Mouse (Mus musculus) liver, adult 2 months (tissue): ENCODE data around the gene Oaz1. TPM values are rescaled to one million over a fixed set of nuclear protein-coding genes. Genes with fewer than 3 reads are reported as not detected.

Experiments used
- DNase-seq: peaks from one replicate; pipeline ENCODE4 v3.0.0-alpha.2; 2011; ENCODE audit warnings: low read depth, low spot score; ENCODE audit errors: extremely low read depth
- H3K27ac ChIP-seq: fragments of 200-500 bp; replicated peaks from 2 replicates; pipeline ENCODE4 v1.5.1; 2012; ENCODE audit warnings: low read depth, mild to moderate bottlenecking, control low read depth, inconsistent platforms, low read length; ENCODE audit not compliant: insufficient read depth
- H3K27me3 ChIP-seq: fragments of 200-500 bp; 2 replicates; pipeline ENCODE4 v1.6.1; 2012; ENCODE audit warnings: mild to moderate bottlenecking, moderate library complexity, low read length, inconsistent platforms; ENCODE audit not compliant: control insufficient read depth, insufficient read depth
- H3K36me3 ChIP-seq: fragments of 200-500 bp; 2 replicates; pipeline ENCODE4 v1.6.1; 2012; ENCODE audit warnings: low read length, inconsistent platforms; ENCODE audit not compliant: control insufficient read depth, insufficient read depth
- H3K4me1 ChIP-seq: fragments of 200-500 bp; 2 replicates; pipeline ENCODE4 v1.6.1; 2011; ENCODE audit warnings: low read length; ENCODE audit not compliant: control insufficient read depth, insufficient read depth
- H3K4me3 ChIP-seq: fragments of 200-500 bp; 2 replicates; pipeline ENCODE4 v1.5.1; 2011; ENCODE audit warnings: low read depth, mild to moderate bottlenecking, control low read depth, low read length, moderate library complexity; ENCODE audit not compliant: insufficient read depth
- H3K79me2 ChIP-seq: fragments of 200-500 bp; 2 replicates; pipeline ENCODE4 v1.6.1; 2012; ENCODE audit warnings: inconsistent platforms, mild to moderate bottlenecking, low read length, moderate library complexity; ENCODE audit not compliant: control insufficient read depth, insufficient read depth
- H3K9ac ChIP-seq: fragments of 200-500 bp; 2 replicates; pipeline ENCODE4 v1.6.1; 2012; ENCODE audit warnings: low read depth, mild to moderate bottlenecking, control low read depth, inconsistent platforms, low read length
- CTCF ChIP-seq: fragments of 200-500 bp; IDR thresholded peaks from 2 replicates; pipeline ENCODE4 v1.5.1; 2011; ENCODE audit warnings: low read depth, low read length, control low read depth
- POLR2A ChIP-seq: fragments of 200-500 bp; IDR thresholded peaks from 2 replicates; pipeline ENCODE4 v1.6.1; 2011; ENCODE audit warnings: low read length, control low read depth; ENCODE audit not compliant: insufficient read depth; ENCODE audit errors: extremely low read depth
- WGBS: fragments of 180-500 bp; shearing (Covaris S2); methylation state at CpG from one replicate; pipeline ENCODE4 v1.1.7; 2018; 5-methylcytosine and 5-hydroxymethylcytosine counted together
- polyA plus RNA-seq: library from polyadenylated mRNA; depleted of rRNA; stranded (reverse); fragments of >200 nt; gene quantifications from 2 replicates; pipeline ENCODE4 v1.2.3, GENCODE M21; 2012
- total RNA-seq: library from RNA; depleted of rRNA; stranded (reverse); fragments of >200 nt; gene quantifications from 2 replicates; pipeline ENCODE4 v1.2.3, GENCODE M21; 2014

The Oaz1 gene
- total and polyA plus RNA-seq, 2 experiments: 527 to 1,187 TPM

DNA sequence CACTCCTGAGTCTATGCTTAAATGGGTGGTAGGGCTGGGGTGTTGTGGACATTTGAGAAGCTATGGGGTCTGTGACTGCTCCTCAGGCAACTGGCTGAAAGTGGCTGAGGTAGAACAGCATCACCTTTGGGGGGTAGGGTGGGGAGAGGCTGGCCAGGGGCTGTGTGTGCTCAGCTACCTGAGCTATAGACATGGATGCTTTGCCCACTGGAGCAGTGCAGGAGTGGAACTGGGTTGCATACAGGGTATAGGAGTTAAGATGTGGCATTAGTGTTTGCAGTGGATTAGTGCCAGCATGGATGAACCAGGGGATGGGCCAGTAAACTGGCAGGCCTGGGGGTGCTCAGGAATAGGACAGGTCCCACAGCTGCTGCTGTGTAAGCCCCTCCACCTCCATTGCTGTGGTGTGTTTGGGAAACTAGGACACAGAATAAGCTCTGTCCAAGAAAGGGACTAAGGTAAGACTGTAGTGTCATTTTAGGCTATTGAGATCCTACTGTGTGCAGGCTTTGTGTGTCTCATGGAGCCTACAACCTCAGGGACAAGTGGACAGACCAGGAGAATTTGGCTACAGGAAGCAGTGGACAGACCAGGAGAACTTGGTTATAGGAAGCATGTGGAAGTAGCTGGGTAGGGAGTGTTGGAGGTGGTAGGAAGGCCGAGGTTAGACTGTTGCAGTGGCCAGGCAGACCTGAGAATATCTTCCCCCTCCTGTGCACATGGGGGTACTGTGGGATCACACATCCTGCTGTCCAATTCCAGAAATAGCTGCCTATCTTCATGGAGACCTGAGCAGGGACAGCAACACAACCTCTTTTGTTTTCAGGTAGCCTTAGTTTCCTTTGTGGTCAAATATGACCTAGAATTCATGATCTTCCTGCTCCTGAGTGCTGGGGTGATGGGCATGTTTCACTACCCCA, 3.2 kb downstream of the Oaz1 start:
- Histone ChIP-seq H3K36me3 (peaks cover 8% of the 10 kb centered on the region), H3K4me1 (peaks cover 29% of the 10 kb centered on the region), H3K27ac (no peak overlapping the region), H3K4me3 (no peak overlapping the region), H3K27me3 (peaks cover 4% of the 10 kb centered on the region), H3K79me2 (peaks cover 16% of the 10 kb centered on the region; the same call in 1 of the 2 replicates), H3K9ac (peak overlapping the region; percentile 14; the same call in 1 of the 2 replicates)
- 15% methylated on average over 1 of the region's 1 CpGs for WGBS
- DNase-seq: peak; percentile 23
- TF ChIP-seq CTCF: no peak
- TF ChIP-seq POLR2A: no peak

DNA sequence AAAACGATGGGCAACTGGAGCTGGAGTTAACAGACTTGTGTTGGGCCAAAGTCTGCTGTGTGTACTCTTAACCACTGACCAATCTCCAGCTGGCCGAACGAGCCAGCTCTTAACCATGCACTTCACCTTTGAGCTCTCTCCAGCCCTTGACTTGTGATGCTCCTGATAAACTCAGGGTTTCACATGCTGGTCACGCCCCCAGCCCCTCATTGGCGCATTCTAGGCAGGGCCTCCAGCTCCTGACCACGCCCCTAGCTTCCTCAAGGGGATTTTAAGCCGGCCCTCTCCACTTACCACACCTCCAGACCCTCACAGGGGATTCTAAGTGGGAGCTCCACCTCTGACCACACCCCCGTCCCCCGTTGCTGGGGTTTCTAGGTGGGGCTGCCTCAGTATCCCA, 4.7 kb downstream of the Oaz1 start:
- DNase-seq: peak; percentile 96
- Histone ChIP-seq H3K27ac (peak overlapping the region; percentile 37), H3K27me3 (peaks cover 15% of the 10 kb centered on the region), H3K4me1 (peaks cover 27% of the 10 kb centered on the region), H3K79me2 (peaks cover 16% of the 10 kb centered on the region; the same call in 1 of the 2 replicates), H3K4me3 (no peak overlapping the region), H3K9ac (no peak overlapping the region), H3K36me3 (peaks cover 8% of the 10 kb centered on the region)
- TF ChIP-seq POLR2A (no peak), CTCF (no peak)
- 16% methylated on average over 9 of the region's 9 CpGs for WGBS

DNA sequence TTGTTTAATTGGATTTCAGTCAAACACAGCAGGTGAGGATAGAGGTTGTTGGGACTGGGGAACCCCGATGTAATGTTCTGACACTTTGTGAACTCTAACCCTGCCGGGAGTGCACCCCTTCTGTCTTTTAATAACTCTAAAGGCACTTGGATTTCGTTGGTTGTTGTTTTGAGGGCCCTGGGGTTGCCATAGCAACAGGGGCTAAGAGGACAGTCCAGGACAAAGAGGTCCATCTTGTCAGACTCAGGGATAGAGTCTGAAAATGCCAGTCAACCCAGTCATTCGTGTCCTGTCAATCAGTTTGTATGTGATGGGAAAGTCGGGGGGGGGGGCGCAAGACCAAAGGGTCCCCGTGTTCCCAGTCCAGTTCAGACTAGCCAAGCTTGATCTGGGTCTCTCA, 6.4 kb downstream of the Oaz1 start:
- WGBS: 75% methylated on average over 7 of the region's 7 CpGs
- no peak for DNase-seq
- H3K4me1 ChIP-seq: peaks cover 24% of the 10 kb centered on the region

DNA sequence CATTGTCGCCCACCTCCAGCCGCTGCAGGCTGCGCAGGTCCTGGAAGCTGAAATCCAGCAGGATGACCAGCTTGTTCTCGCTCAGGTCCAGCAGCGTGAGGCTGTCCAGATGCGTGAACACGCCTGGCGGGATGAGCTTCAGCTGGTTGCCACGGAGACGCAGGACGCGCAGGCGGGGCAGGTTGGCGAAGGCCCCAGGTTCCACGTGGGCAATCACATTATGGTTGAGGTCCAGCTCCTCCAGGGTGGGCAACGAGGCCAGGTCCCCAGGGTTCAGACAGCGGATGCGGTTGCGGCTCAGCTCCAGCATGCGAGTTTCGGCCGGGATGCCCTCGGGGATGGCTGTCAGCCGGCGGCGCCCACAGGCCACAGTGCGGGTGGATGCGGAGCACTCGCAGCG, 9.2 kb downstream of the Oaz1 start:
- Histone ChIP-seq H3K36me3 (no peaks in the 10 kb centered on the region), H3K27me3 (peaks cover 15% of the 10 kb centered on the region), H3K4me3 (no peak overlapping the region), H3K27ac (no peak overlapping the region), H3K9ac (no peak overlapping the region), H3K4me1 (peaks cover 3% of the 10 kb centered on the region), H3K79me2 (no peaks in the 10 kb centered on the region)
- WGBS: 58% methylated on average over 30 of the region's 30 CpGs
- TF ChIP-seq CTCF: no peak
- no peak for TF ChIP-seq POLR2A
- no peak for DNase-seq

More for the DNA sequence above, 6.4 kb downstream of the Oaz1 start:
- Histone ChIP-seq H3K27ac (no peak overlapping the region), H3K79me2 (peaks cover 4% of the 10 kb centered on the region; the same call in 1 of the 2 replicates), H3K27me3 (peaks cover 15% of the 10 kb centered on the region), H3K4me3 (no peak overlapping the region), H3K9ac (no peak overlapping the region), H3K36me3 (peaks cover 8% of the 10 kb centered on the region)
- no peak for TF ChIP-seq POLR2A
- no peak for TF ChIP-seq CTCF

DNA sequence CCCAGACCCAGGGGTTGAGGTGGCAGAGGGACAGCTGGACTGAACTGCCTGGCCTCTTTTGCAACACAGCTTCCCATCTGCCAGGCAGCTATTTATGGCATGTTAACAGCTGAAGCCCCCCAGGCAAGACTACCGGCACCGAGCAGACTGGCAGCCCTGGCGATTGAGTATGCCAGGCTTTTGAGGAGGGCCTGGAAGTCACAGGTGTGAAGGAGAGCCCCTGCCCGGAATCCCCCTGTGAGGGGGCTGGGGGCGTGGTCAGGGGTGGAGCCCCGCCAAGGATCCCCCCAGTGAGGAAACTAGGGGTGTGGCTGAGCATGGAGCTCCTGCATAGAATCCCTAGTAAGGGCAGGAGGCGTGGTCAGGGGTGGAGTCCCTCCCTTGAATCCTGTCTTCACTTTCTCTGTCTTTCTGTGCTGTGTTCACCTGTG, 10.5 kb downstream of the Oaz1 start:
- Histone ChIP-seq H3K4me1 (no peaks in the 10 kb centered on the region), H3K4me3 (no peak overlapping the region), H3K36me3 (no peaks in the 10 kb centered on the region), H3K79me2 (no peaks in the 10 kb centered on the region), H3K9ac (no peak overlapping the region), H3K27ac (no peak overlapping the region), H3K27me3 (peaks cover 15% of the 10 kb centered on the region)
- WGBS: 58% methylated on average over 7 of the region's 7 CpGs
- no peak for TF ChIP-seq CTCF
- TF ChIP-seq POLR2A: no peak
- no peak for DNase-seq

DNA sequence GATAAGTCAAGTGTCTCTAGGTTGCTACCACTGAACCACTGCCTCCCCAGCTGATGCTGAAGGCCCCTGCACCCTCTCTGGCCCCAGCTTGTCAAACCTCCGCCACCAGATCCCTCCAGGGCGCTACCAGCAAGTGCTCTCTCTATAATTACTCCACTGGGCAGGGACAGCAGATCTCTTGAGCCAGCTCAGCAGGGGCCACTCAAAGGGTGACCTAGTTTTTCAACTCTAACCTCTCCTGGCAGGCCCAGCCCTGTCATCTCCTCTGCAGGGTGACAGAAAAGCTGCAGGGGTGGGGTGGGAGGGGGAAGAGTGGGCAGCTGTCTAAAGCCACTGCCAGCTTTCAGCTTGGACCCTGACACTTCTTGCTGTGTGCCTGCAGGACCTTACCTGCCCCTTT, 11.4 kb downstream of the Oaz1 start:
- Histone ChIP-seq H3K4me3 (no peak overlapping the region), H3K36me3 (no peaks in the 10 kb centered on the region), H3K9ac (no peak overlapping the region), H3K4me1 (no peaks in the 10 kb centered on the region), H3K27me3 (peaks cover 15% of the 10 kb centered on the region), H3K27ac (no peak overlapping the region), H3K79me2 (no peaks in the 10 kb centered on the region)
- WGBS: 50% methylated on average over 2 of the region's 2 CpGs
- TF ChIP-seq CTCF (no peak), POLR2A (no peak)
- DNase-seq: no peak
